9 mouse cellular contexts compared by ENCODE assay signal in genomic region chr10:29533846-29534829, GRCm38 (mm10). TPM values are rescaled to one million over a fixed set of nuclear protein-coding genes. Genes with fewer than 3 reads are reported as not detected.
DNase-seq lines count a peak whose midpoint lies in the region; ATAC-seq lines count a peak whose summit lies in the region.
"Had no signal": no experiment of that assay in that cellular context is flagged by ENCODE, and none has a peak within 500 bp of the region (broad histone marks: within the 10 kb centered on the region; RNA-seq: fewer than 3 reads in every experiment).

No protein-coding gene starts in this region.

- H3K27me3 ChIP-seq in lung, embryonic 15.5 days, result peaks cover 41% of the 10 kb centered on the region
- peaks cover 9% of the 10 kb centered on the region; the same call in 1 of the 2 replicates for H3K27me3 ChIP-seq in forebrain, embryonic 15.5 days
- peaks cover 18% of the 10 kb centered on the region; the same call in 1 of the 2 replicates for H3K27me3 ChIP-seq in midbrain, embryonic 14.5 days (ENCODE audit: control insufficient read depth, insufficient read depth, low read length)

- H3K9me3 ChIP-seq in lung, embryonic 15.5 days, result no peaks in the 10 kb centered on the region
- no peaks in the 10 kb centered on the region for H3K9me3 ChIP-seq in forebrain, embryonic 15.5 days
- no peaks in the 10 kb centered on the region for H3K9me3 ChIP-seq in midbrain, embryonic 14.5 days (ENCODE audit: control insufficient read depth, low read length)

- peak; percentile 20; the same call in 1 of the 2 replicates for ATAC-seq in lung, embryonic 15.5 days (ENCODE audit: borderline replicate concordance, extremely low read depth, low FRiP score, low TSS enrichment)
- peak; percentile 27 for ATAC-seq in forebrain, embryonic 15.5 days (replicated peaks)
- ATAC-seq in midbrain, embryonic 14.5 days (ENCODE audit: low FRiP score, low TSS enrichment), result peak; percentile 35
- no peak for ATAC-seq in erythroid progenitor cell, adult 5-6 weeks (replicated peaks; ENCODE audit: low FRiP score, poor library complexity, severe bottlenecking)

- H3K4me1 ChIP-seq in lung, embryonic 15.5 days, result peaks cover 28% of the 10 kb centered on the region
- H3K4me1 ChIP-seq in brown adipose tissue, adult 24 weeks (ENCODE audit: control insufficient read depth, insufficient read depth, insufficient read length, low read length), result peaks cover 6% of the 10 kb centered on the region; the same call in 1 of the 2 replicates
- peaks cover 22% of the 10 kb centered on the region for H3K4me1 ChIP-seq in forebrain, embryonic 15.5 days
- H3K4me1 ChIP-seq in midbrain, embryonic 14.5 days (ENCODE audit: control insufficient read depth, insufficient read depth, low read length), result peaks cover 18% of the 10 kb centered on the region

- H3K9ac ChIP-seq in lung, embryonic 15.5 days, result 0 out of 2 replicates have a peak overlapping the region, but pooled peaks have one; percentile 9
- H3K9ac ChIP-seq in forebrain, embryonic 15.5 days (replicated peaks), result peak overlapping the region; percentile 58
- H3K9ac ChIP-seq in midbrain, embryonic 14.5 days (replicated peaks; ENCODE audit: low read length), result peak overlapping the region; percentile 26; the same call in 1 of the 2 replicates

- no peaks in the 10 kb centered on the region for H3K36me3 ChIP-seq in lung, embryonic 15.5 days
- no peaks in the 10 kb centered on the region for H3K36me3 ChIP-seq in forebrain, embryonic 15.5 days
- H3K36me3 ChIP-seq in midbrain, embryonic 14.5 days (ENCODE audit: control insufficient read depth, insufficient read depth, low read length), result no peaks in the 10 kb centered on the region

- peak overlapping the region; percentile 61 for H3K4me3 ChIP-seq in lung, embryonic 15.5 days
- peak overlapping the region; percentile 31 for H3K4me3 ChIP-seq in brown adipose tissue, adult 24 weeks (ENCODE audit: insufficient read depth, low read depth, low read length)
- H3K4me3 ChIP-seq in forebrain, embryonic 15.5 days, result peak overlapping the region; percentile 57
- peak overlapping the region; percentile 59 for H3K4me3 ChIP-seq in midbrain, embryonic 14.5 days (replicated peaks; ENCODE audit: low read depth, low read length)

- whole genome bisulfite sequencing in lung, embryonic 15.5 days, result 2% methylated on average over 24 of the region's 24 CpGs
- WGBS in forebrain, embryonic 15.5 days, result 1% methylated on average over 24 of the region's 24 CpGs
- WGBS in midbrain, embryonic 14.5 days, result 2% methylated on average over 24 of the region's 24 CpGs

- no peak for DNase-seq in lung, postnatal 4 days
- DNase-seq in layer of hippocampus, postnatal 14 days (ENCODE audit: low spot score in 2 of 2), result peak; percentile 34 to 35
- DNase-seq in midbrain, embryonic 14.5 days, result peak; percentile 54
- no peak for DNase-seq in thymus, postnatal 36 days

- peak overlapping the region; percentile 99 for H3K4me2 ChIP-seq in lung, embryonic 15.5 days
- peak overlapping the region; percentile 89 for H3K4me2 ChIP-seq in forebrain, embryonic 15.5 days (replicated peaks)
- H3K4me2 ChIP-seq in midbrain, embryonic 14.5 days (ENCODE audit: low read length), result peak overlapping the region; percentile 99

- no peak overlapping the region for H3K27ac ChIP-seq in lung, embryonic 15.5 days
- H3K27ac ChIP-seq in brown adipose tissue, adult 24 weeks (replicated peaks; ENCODE audit: low read depth, low read length), result no peak overlapping the region
- H3K27ac ChIP-seq in forebrain, embryonic 15.5 days (replicated peaks), result peak overlapping the region; percentile 72
- no peak overlapping the region for H3K27ac ChIP-seq in midbrain, embryonic 14.5 days (replicated peaks; ENCODE audit: low read depth, low read length)
- H3K27ac ChIP-seq: macrophage had no signal

RNA-seq across cellular contexts. Expression of gene Rspo3, which starts 1.5 kb away (rescaled TPM):
- polyA plus RNA-seq in lung, embryonic 15.5 days (2015; fragmentation: Nextera tagmentation; extraction: Ambion mirVana), result 1.7 and 2.0 TPM in 2 replicates
- polyA plus RNA-seq in brown adipose tissue, adult 24 weeks (2012; ENCODE audit: insufficient read depth, insufficient read length, missing spikeins), result not detected in 2 replicates
- 19.9 and 25.0 TPM in 2 replicates for polyA plus RNA-seq in forebrain, embryonic 15.5 days (2015; fragmentation: Nextera tagmentation; extraction: Ambion mirVana)
- total RNA-seq in layer of hippocampus, postnatal 14 days (2021), result 10 to 100 TPM; 10.6 to 11.5 TPM
- polyA plus RNA-seq in midbrain, embryonic 14.5 days (2014; fragmentation: Nextera tagmentation; extraction: Ambion mirVana), result 1.6 and 5.6 TPM in 2 replicates
- not detected in 2 replicates for total RNA-seq in erythroid progenitor cell, adult 5-6 weeks (2015; ENCODE audit: low replicate concordance)
- not detected in 2 replicates for total RNA-seq in erythroid progenitor cell, adult 5-6 weeks (2017; ENCODE audit: low replicate concordance)
- polyA plus RNA-seq: macrophage had no signal

Comparison
In these comparisons a context has a peak if more than half of its experiments do, and no peak if none do; other contexts are left out.
1. DNase-seq: peak in layer of hippocampus, postnatal 14 days (2 of 2) and midbrain, embryonic 14.5 days (single experiment); none in lung, postnatal 4 days (0 of 2) and thymus, postnatal 36 days (0 of 2).
2. Peak in every context shown above with its lines, with median percentiles within 50 percentile points of each other: H3K4me2 ChIP-seq, H3K4me3 ChIP-seq and H3K9ac ChIP-seq.